Mouse (Mus musculus) brain, embryonic 14.5 days (tissue): Measurements from ENCODE around the gene Gls. TPM values are rescaled to one million over a fixed set of nuclear protein-coding genes. Genes with fewer than 3 reads are reported as not detected.
A peak's percentile ranks its signal among the peaks of the same experiment; 100 is the strongest.

ENCODE experiments used
- DNase-seq: peaks from one replicate; pipeline ENCODE4 v3.0.0-alpha.2; 2011; ENCODE audit warnings: low read depth
- CTCF ChIP-seq: fragments of 200-500 bp; IDR thresholded peaks from 2 replicates; pipeline ENCODE4 v1.5.1; 2012; ENCODE audit warnings: inconsistent platforms, mild to moderate bottlenecking, moderate library complexity, borderline replicate concordance; ENCODE audit not compliant: insufficient read depth, insufficient read length; ENCODE audit errors: extremely low read depth
- POLR2A ChIP-seq: fragments of 200-500 bp; IDR thresholded peaks from 2 replicates; pipeline ENCODE4 v1.6.1; 2012; ENCODE audit warnings: mild to moderate bottlenecking, inconsistent platforms, borderline replicate concordance; ENCODE audit not compliant: poor library complexity, insufficient read depth, insufficient read length, severe bottlenecking; ENCODE audit errors: extremely low read depth
- polyA plus RNA-seq: library from polyadenylated mRNA; depleted of rRNA; stranded (reverse); fragments of >200 nt; gene quantifications from 2 replicates; pipeline ENCODE4 v1.2.3, GENCODE M21; 2012

Gene Gls
- polyA plus RNA-seq, 1 experiment, result 158 TPM

GRCm38 (mm10) chr1:52170747-52171146 is 62.3 kb downstream of the Gls start:
- DNase-seq, result no peak
- no peak for TF ChIP-seq CTCF
- TF ChIP-seq POLR2A, result no peak

DNA sequence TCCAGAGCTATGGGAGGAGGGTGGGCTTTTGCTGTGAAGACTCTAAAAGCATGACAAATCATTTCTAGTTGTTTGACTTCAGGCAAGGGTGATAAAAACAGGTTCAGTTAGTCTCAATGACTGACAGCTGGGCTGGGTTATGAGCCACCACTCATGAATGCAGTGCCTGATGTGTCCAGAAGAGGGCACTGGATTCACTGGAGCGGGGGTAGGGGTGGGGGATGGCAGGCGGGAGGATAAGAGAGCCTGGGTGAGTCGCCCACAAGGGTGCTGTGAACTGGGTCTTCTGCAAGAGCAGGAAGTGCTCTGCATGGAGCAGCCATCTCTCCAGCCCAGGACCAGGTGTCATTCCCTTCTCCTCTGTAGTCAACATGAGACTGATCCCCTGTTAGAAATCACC is 63.0 kb downstream of the Gls start:
- DNase-seq, result no peak
- TF ChIP-seq CTCF (peak; percentile 60; the same call in 1 of the 2 replicates), POLR2A (no peak)

GRCm38 (mm10) chr1:52166652-52167220 is 66.3 kb downstream of the Gls start:
- TF ChIP-seq CTCF, result no peak
- no peak for TF ChIP-seq POLR2A
- DNase-seq, result no peak

DNA sequence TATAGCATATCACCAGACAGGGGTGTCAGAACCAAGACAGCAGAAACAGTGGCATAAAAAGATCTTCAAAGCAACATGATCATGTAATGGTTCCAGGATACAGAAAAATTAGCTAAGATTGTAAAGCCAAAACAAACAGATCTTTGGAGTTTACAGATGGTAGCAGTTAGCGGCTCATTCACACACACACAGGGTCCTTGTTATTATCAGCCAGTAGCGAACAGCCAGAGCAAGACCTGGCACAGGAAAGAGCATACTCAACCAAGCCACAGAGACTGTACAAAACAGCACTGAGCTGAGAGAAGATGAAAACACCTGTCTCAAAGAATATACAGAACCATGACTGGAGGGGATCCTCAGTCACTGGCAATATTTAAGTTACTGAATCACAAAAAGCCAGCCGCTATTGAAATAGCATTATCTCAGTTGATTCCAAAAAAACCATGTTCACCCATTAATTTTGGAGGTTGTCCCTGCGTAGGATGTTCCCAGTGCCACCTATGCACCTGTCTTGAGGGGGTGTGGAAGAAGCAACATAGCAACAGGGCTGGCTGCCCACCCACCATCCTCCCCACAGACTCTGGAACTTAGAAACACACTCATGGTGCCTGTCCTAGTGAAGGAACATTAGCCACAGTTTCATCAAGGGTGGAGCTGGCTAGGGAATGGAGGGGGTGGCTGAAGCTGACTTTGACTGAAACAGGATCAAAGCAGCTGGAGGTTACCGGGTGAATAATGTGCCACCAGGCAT is 69.2 kb downstream of the Gls start:
- TF ChIP-seq CTCF, result no peak
- TF ChIP-seq POLR2A, result no peak
- no peak for DNase-seq

GRCm38 (mm10) chr1:52161151-52161550 is 71.9 kb downstream of the Gls start:
- TF ChIP-seq CTCF (no peak), POLR2A (no peak)
- no peak for DNase-seq

- TF ChIP-seq POLR2A, result no peak
- no peak for TF ChIP-seq CTCF
- no peak for DNase-seq
Measured at GRCm38 (mm10) chr1:52158490-52159381, 74.3 kb downstream of the Gls start.

DNA sequence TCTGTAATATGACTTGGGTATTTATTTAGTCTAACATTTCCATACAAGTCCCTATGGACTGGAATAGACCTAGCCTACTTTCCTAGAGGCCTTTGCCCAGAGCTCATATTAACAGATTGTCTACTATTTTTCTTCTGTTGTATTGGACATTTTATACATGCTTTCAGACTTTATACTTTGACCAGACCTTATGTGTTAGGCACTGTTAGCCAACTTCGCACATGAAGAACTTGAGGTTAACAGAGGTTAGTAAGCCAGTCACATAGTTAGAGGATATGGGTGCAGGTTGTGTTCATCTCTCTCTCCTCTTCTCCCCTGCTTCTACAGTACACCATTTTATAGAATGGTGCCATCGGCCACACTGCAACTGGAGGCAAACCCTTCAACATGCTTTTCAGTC is 75.0 kb downstream of the Gls start:
- no peak for TF ChIP-seq CTCF
- no peak for TF ChIP-seq POLR2A
- DNase-seq, result no peak

- no peak for DNase-seq
- no peak for TF ChIP-seq POLR2A
- TF ChIP-seq CTCF, result no peak
Measured at GRCm38 (mm10) chr1:52156351-52156750, 76.7 kb downstream of the Gls start.

DNA sequence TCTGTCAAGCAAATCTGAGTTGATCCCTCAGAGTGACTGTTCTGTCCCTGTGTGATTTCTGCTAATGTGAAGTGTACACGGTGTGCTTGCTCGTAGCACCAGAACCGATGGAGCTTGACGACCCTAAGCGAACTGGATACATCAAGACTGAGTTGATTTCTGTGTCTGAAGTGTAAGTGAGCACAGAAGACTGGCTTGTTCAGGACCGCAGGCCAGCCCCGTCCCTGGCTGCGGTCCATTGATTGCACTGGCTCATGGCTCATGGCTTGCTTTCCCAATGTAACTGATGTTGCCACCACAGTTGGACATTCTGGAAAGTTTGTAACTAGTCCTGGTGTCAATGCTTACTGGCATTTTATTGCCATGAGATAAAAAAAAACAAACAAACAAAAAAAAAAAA is 78.1 kb downstream of the Gls start:
- no peak for DNase-seq
- TF ChIP-seq POLR2A (no peak), CTCF (no peak)

- no peak for TF ChIP-seq CTCF
- no peak for DNase-seq
Measured at GRCm38 (mm10) chr1:52152936-52153335, 80.1 kb downstream of the Gls start.

DNA sequence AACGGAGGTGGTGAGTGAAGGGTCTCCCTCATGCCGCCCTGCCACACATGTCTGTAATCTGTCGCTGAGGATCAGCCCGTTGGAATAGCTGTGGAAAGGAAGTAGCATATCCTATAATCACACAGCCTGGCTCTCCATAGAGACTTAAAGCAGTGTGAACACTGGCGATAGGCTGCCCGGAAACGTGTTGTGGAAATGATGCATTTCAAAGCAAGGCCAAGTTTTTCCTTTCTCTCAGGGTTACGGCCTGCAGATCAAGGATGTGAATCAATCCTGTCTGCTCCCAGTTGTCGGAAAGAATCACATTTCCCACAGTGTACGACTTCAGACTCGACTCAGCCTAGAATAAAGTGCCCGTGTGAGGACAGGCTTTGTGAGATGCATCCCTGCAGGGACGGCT is 80.7 kb downstream of the Gls start:
- DNase-seq, result no peak
- TF ChIP-seq POLR2A, result no peak
- no peak for TF ChIP-seq CTCF

- TF ChIP-seq CTCF (no peak), POLR2A (no peak)
Measured at GRCm38 (mm10) chr1:52151166-52151565, 81.9 kb downstream of the Gls start.

DNA sequence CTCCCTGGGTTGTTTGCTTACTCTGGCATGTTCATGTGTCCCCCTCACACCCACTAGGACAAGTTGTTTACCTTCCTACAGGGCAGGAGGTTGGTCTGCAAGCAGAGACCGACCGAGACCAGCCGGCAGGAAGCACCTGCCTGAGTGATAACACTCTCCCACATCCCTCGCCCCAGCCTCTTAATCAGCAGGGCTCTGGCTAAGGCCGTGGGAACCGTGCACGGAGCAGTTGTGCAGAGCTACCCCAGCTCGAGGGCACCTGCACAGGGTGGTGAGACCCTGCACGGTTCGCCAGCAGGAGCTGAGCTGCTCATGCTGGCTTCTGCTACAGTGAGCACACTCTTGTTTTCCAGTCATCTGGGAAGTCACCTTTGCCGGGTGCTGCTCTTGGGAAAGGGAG is 82.4 kb downstream of the Gls start:
- TF ChIP-seq CTCF, result no peak
- no peak for TF ChIP-seq POLR2A
- peak; percentile 16 for DNase-seq

More at GRCm38 (mm10) chr1:52151166-52151565, 81.9 kb downstream of the Gls start:
- DNase-seq, result no peak
